Mouse (Mus musculus): Measurements from ENCODE around the gene Sf3a1. TPM values are rescaled to one million over a fixed set of nuclear protein-coding genes. Genes with fewer than 3 reads are reported as not detected.
A peak's percentile ranks its signal among the peaks of the same experiment; 100 is the strongest.

Sf3a1 gene
- polyA plus RNA-seq, 1 experiment = 23.1 TPM

- 0 out of 2 replicates have a peak, but pooled peaks cover 3% of the 10 kb centered on the region for H3K4me1 ChIP-seq (ENCODE audit: control insufficient read depth, insufficient read depth, low read length)
- H3K27ac ChIP-seq (ENCODE audit: insufficient read depth, low read depth, low read length) = peak within 1 kb of the TSS; percentile 44
Measured at GRCm38 (mm10) chr11:4134986-4135935, 24.9 kb upstream of the Sf3a1 start, which contains the start of gene Rnf215. TSS of gene Rnf215 (plus strand) at chr11:4135202.

GRCm38 (mm10) chr11:4138964-4139363 lies 21.2 kb upstream of the Sf3a1 start:
- no peak overlapping the region for H3K4me3 ChIP-seq (ENCODE audit: insufficient read depth, low read length)
- H3K27ac ChIP-seq (ENCODE audit: insufficient read depth, low read depth, low read length) = no peak overlapping the region
- H3K4me1 ChIP-seq (ENCODE audit: control insufficient read depth, insufficient read depth, low read length) = peaks cover 10% of the 10 kb centered on the region
- no peak for TF ChIP-seq CTCF (IDR thresholded peaks at IDR 0.05; ENCODE audit: low read depth, low read length)
- TF ChIP-seq POLR2A (IDR thresholded peaks at IDR 0.05; ENCODE audit: borderline replicate concordance, low read depth, low read length) = no peak

More at GRCm38 (mm10) chr11:4134986-4135935, 24.9 kb upstream of the Sf3a1 start, which contains the start of gene Rnf215:
- peak; percentile 68 for TF ChIP-seq CTCF (IDR thresholded peaks at IDR 0.05; ENCODE audit: low read depth, low read length)
- 0 out of 2 replicates have a peak, but pooled peaks have one; percentile 53 for TF ChIP-seq POLR2A (IDR thresholded peaks at IDR 0.05; ENCODE audit: borderline replicate concordance, low read depth, low read length)
- peak within 1 kb of the TSS; percentile 79 for H3K4me3 ChIP-seq (ENCODE audit: insufficient read depth, low read length)

- H3K4me3 ChIP-seq (ENCODE audit: insufficient read depth, low read length) = no peak overlapping the region
- no peak for TF ChIP-seq POLR2A (IDR thresholded peaks at IDR 0.05; ENCODE audit: borderline replicate concordance, low read depth, low read length)
- TF ChIP-seq CTCF (IDR thresholded peaks at IDR 0.05; ENCODE audit: low read depth, low read length) = no peak
Measured at GRCm38 (mm10) chr11:4141505-4141904, 18.6 kb upstream of the Sf3a1 start.

DNA sequence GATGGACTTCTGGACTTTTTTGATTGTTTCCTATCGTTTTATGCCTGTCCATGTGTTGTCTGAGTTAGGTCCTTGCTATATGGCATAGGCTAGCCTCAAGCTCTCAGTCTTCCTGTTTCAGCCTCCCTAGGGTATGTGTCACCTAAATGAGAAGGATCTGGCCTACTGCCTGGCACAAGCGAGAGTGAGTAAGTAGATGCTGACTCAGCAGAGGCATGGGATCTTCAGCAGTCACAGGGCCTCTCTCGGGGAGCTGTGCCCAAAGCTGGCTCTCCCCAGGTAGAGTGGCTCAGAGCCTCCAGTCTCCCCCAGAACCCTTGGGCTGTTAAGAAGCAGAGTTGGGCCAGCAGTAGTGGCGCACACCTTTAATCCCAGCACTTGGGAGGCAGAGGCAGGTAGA lies 17.8 kb upstream of the Sf3a1 start:
- Histone ChIP-seq H3K4me1 (ENCODE audit: control insufficient read depth, insufficient read depth, low read length) (peaks cover 7% of the 10 kb centered on the region), H3K27ac (ENCODE audit: insufficient read depth, low read depth, low read length) (no peak overlapping the region), H3K4me3 (ENCODE audit: insufficient read depth, low read length) (no peak overlapping the region)
- no peak for TF ChIP-seq POLR2A (IDR thresholded peaks at IDR 0.05; ENCODE audit: borderline replicate concordance, low read depth, low read length)
- no peak for TF ChIP-seq CTCF (IDR thresholded peaks at IDR 0.05; ENCODE audit: low read depth, low read length)

More at GRCm38 (mm10) chr11:4141505-4141904, 18.6 kb upstream of the Sf3a1 start:
- H3K27ac ChIP-seq (ENCODE audit: insufficient read depth, low read depth, low read length) = no peak overlapping the region
- H3K4me1 ChIP-seq (ENCODE audit: control insufficient read depth, insufficient read depth, low read length) = peaks cover 7% of the 10 kb centered on the region

DNA sequence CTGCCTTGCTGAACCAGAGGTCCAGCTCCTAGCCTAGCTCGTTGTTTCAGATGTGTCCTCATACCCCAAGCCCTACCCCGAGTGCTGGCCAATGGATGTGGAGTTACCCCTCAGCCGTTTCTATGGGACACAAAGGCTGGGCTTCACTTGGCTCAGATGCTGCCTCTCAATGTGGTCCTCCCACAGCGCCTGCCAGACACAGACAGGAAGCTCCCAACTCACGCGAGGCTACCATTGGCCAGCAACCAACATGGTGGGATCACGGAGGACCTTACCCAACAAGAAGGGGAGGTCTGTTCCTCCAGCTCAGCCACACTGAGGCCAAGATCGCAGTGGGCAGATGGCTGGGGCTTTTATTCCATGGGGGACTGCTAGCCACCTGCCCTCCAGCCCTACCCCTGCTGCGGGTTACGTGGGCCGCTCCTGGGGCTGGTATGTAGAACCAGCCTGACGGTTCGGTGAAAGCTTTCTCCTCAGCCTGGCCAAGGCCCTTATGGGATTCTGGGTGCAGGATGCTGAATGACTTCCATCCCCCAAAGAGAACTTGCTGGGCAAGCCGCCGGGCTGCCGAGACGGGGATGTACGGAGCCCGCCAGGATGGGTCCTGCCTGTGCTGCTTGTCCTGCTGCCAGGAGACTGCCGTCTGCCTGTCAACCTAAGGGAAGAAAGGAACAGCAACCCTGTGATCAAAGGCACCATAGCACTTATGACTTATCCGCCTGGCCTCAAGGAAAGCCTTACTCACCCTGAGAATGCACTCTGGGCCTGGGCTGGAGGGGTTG lies 16.7 kb upstream of the Sf3a1 start:
- Histone ChIP-seq H3K4me3 (ENCODE audit: insufficient read depth, low read length) (no peak overlapping the region), H3K4me1 (ENCODE audit: control insufficient read depth, insufficient read depth, low read length) (peaks cover 7% of the 10 kb centered on the region), H3K27ac (ENCODE audit: insufficient read depth, low read depth, low read length) (no peak overlapping the region)
- TF ChIP-seq POLR2A (IDR thresholded peaks at IDR 0.05; ENCODE audit: borderline replicate concordance, low read depth, low read length) = no peak
- no peak for TF ChIP-seq CTCF (IDR thresholded peaks at IDR 0.05; ENCODE audit: low read depth, low read length)

DNA sequence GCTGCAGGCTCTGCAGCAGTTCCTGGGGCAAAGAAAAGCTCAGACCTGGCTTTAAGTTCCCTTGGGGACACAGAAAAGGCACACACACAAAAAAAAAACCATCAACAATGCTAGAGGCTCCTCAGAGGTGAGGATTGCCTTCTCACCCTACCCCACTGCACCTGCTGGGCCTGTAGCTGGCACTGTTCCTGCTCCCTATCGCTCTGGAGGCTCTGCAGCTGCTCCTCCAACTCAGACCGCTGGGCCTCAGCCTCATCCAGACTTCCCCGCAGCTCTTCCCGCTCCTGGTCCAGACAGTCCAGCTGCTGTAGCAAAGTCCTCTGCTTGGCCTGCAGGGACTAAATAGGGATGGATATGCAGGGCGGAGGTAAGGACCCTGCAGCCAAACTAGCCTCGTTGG lies 13.8 kb upstream of the Sf3a1 start:
- TF ChIP-seq POLR2A (IDR thresholded peaks at IDR 0.05; ENCODE audit: borderline replicate concordance, low read depth, low read length) (no peak), CTCF (IDR thresholded peaks at IDR 0.05; ENCODE audit: low read depth, low read length) (no peak)
- H3K27ac ChIP-seq (ENCODE audit: insufficient read depth, low read depth, low read length) = no peak overlapping the region
- peaks cover 7% of the 10 kb centered on the region for H3K4me1 ChIP-seq (ENCODE audit: control insufficient read depth, insufficient read depth, low read length)
- no peak overlapping the region for H3K4me3 ChIP-seq (ENCODE audit: insufficient read depth, low read length)

DNA sequence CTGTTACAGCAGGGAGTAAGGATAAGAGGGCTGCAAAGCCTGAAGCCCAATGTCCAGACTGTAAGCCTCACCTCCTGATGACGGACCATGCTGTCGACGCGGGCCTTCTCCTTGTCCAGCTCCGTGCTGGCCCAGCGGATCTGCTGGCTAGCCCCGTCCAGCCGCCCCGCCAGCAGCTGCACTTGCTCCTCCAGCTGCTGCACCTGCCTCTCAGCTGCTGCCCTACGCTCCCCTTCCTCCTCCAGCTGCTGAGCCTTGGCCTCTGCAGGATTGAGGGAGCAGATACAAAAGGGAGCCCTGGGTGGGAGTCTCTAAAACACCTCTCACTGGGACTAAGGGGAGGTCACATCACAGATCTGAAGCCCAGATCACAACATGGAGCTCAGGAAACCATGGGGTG lies 13.1 kb upstream of the Sf3a1 start:
- no peak for TF ChIP-seq POLR2A (IDR thresholded peaks at IDR 0.05; ENCODE audit: borderline replicate concordance, low read depth, low read length)
- TF ChIP-seq CTCF (IDR thresholded peaks at IDR 0.05; ENCODE audit: low read depth, low read length) = no peak
- Histone ChIP-seq H3K4me3 (ENCODE audit: insufficient read depth, low read length) (no peak overlapping the region), H3K27ac (ENCODE audit: insufficient read depth, low read depth, low read length) (no peak overlapping the region), H3K4me1 (ENCODE audit: control insufficient read depth, insufficient read depth, low read length) (peaks cover 4% of the 10 kb centered on the region)

DNA sequence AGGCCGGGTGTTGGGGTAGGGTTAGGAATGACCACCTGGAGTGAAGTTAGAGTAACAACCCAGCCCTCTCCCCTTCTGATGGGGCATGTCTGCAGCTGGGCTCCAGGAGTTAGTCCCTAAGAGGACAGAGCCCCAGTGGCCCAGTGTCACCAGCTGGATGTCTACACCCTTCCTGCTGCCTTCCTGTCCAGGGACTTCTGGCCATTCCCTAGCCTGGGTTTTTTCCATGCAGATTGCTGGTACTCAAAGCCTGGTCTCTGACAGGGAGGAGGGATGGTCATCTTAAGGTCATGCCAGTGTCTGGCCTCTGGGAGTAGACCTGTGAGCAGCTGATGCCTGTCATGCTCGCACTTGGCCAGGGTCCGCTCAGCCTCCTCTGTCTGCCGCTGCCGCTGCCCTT lies 12.0 kb upstream of the Sf3a1 start:
- Histone ChIP-seq H3K4me3 (ENCODE audit: insufficient read depth, low read length) (no peak overlapping the region), H3K27ac (ENCODE audit: insufficient read depth, low read depth, low read length) (no peak overlapping the region), H3K4me1 (ENCODE audit: control insufficient read depth, insufficient read depth, low read length) (no peaks in the 10 kb centered on the region)
- TF ChIP-seq CTCF (IDR thresholded peaks at IDR 0.05; ENCODE audit: low read depth, low read length) = no peak
- no peak for TF ChIP-seq POLR2A (IDR thresholded peaks at IDR 0.05; ENCODE audit: borderline replicate concordance, low read depth, low read length)

DNA sequence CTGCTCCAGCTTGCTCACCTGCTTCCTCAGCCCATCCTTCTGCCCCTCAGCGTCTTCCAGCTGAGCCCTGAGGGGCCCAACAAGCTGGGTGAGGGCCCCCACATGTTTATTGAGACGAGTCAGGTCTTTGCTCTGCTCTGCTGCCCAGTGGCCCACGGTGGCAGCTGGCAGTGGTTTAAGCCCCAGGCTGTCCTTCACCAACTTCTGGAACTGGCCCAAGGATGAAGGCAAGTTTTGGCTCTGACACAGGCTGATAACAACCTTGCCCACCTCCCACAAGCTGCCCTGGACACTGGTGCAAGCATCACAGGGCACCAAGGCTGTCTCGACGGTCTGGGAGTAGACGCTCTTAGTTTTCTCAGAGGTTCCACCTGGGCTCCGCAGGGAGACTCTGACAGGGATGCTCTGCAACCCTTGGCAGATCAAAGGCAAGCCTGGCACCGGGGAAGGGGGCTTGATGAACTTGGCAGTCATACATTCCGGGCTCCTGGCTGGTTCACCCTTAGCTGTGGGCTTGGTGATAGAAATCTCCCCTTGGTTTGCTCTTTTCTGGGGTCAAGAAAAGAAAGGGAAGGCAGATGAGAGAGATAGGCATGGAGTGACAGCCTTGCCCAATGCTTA lies 11.5 kb upstream of the Sf3a1 start:
- Histone ChIP-seq H3K4me3 (ENCODE audit: insufficient read depth, low read length) (no peak overlapping the region), H3K4me1 (ENCODE audit: control insufficient read depth, insufficient read depth, low read length) (no peaks in the 10 kb centered on the region), H3K27ac (ENCODE audit: insufficient read depth, low read depth, low read length) (no peak overlapping the region)
- TF ChIP-seq POLR2A (IDR thresholded peaks at IDR 0.05; ENCODE audit: borderline replicate concordance, low read depth, low read length) (no peak), CTCF (IDR thresholded peaks at IDR 0.05; ENCODE audit: low read depth, low read length) (no peak)
